Mouse (Mus musculus) right cerebral cortex, adult 2 months (tissue): ENCODE measurements at regions not wholly inside any gene's neighbourhood (a gene's known extent, or its start where the extent isn't known, plus 50 kb on each side); places are given as distances from the start of the nearest gene placed in this dataset.

Experiments
- DNase-seq, 2 experiments: peaks; one replicate each; pipeline ENCODE4 v3.0.0; 2021 to 2022; ENCODE audit warnings: low spot score in 2 of 2

- no peak for DNase-seq
Observed at GRCm38 (mm10) chr2:170675731-170676130, 55.9 kb upstream of the Dok5 start.

GRCm38 (mm10) chr2:170673683-170674082 lies 57.9 kb upstream of the Dok5 start:
- DNase-seq: no peak

DNA sequence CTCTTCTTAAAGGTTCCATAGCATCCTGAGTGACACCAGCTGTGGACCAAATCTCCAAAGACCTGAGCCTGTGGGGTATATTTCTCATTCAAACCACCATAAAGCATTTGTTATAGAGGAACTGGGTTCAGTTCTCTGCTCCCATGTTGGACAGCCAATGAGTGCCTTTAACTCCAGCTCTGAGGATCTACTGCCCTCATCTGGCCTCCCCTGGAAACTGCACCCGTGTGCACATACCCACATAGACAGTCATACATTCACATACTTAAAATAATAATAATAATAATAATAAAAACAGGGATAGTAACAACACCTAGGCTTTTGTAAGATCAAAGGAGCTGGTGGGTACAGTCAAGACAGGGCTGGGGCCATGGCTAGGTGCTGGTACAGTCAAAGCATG lies 58.8 kb upstream of the Dok5 start:
- DNase-seq: no peak

DNA sequence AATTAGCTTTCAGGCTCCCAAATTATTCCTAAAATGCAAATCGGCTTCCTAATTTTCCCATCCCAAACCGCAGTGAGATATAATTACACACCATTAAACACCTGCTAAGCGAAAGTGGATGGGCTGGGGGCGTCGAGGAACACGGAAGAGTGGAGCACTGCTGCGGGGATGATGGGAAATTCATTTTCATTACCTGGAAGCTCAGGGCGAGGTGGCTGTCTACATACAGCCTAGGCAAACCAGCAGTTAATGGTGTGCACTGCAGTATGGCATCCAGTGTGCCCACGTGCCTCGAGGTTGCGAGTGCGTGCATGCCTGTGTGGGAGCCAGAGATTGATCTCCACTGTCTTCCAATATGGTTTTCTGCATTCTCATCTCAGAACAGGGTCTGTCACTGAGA lies 62.6 kb upstream of the Dok5 start:
- DNase-seq: no peak

DNA sequence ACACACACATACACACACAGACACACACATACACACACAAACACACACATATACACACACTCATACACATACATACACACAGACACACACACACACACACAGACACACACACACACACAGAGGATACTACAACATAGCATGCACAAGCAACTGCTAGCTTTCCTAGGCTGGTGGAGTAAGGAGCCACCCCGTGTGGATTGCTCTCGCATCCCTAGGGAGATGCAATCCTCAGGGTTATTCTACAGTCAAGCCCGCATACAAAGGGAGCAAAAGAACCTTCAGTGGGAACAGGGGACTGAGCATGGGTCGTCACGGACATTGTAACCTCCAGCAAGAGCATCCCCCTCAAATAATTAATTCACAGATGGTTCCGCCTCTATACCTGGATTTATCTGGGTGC lies 63.1 kb upstream of the Dok5 start:
- no peak for DNase-seq

DNA sequence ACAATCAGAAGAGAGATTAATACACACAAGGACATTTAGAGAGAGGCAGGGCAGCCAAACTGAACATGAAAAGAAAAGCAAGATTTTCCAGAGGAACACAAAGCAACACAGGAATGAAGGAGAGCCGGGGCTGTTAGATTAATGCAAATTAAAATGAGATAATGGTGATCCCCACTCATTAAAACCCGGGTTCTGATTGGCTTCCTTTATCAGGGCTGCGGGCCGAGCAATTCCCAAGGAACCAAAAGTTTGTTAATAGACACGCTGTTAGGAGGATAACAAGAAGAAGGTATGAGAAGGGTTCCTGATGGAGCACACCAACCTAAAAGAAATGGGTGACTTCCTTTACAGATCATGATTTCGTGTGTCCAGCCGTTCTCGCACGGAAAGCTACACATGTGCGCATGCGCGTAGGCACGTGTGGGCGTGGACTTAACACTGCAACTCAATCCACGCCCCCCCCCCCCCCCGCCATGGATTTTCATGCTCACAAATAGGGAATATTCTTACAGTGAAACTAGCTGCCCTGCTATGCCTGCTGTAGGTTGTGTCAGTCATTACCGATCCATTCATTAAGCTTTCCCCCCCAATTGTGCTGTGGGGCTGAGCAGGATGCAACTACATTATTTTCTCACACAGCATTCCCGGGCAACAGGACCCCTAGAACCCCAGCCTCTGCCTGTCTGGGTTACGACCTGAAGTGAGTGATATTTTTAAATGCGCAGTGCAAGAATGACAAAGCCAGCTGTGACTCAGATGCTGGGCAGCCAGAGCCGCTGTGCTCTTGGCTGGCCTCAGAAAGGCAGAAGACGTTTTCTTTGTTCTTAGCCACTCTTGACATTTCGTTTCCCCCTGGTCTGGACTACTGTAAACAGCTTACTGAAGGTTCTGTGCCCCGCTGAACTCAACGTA lies 60.5 kb upstream of the 4930470P17Rik start:
- peak; percentile 67 to 75 for DNase-seq

DNA sequence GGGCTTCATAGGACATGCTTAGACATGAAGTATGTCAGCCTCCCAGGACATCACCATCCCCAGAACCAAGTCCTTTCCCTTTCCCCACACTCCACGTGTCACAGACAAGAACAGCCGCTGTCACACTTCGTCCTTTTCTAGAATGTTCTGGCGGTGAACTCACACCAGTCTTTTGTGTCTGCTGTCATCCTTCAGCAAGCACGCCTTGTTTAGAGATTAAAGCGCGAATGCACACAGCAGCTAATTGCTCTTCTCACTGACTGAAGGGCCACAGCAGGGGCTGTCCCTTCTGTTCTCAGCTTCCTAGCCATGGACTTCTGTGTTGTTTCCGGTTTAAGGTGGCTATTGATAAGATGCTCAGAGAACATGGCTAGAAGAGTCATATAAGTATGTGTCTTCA lies 57.5 kb upstream of the 4930470P17Rik start:
- DNase-seq: no peak

DNA sequence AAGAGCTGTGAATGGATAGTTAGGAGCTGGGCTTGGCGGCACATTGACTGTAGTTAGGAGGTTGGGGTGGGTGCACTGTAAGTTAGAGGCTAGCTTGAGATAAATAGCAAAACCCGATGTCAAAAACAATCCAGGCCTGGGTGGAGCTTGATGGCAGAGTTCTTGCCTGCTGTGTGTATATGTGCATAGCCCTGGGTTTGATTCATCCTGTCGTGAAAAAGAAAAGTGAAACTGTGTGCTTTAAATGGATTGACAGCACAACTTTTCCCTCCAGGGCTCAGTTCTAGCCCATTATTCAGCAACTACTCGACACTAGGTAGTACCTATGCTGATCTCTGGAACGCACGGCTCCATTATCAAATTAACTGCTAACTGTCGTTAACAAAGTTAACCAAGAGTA lies 56.7 kb upstream of the 4930470P17Rik start:
- no peak for DNase-seq

DNA sequence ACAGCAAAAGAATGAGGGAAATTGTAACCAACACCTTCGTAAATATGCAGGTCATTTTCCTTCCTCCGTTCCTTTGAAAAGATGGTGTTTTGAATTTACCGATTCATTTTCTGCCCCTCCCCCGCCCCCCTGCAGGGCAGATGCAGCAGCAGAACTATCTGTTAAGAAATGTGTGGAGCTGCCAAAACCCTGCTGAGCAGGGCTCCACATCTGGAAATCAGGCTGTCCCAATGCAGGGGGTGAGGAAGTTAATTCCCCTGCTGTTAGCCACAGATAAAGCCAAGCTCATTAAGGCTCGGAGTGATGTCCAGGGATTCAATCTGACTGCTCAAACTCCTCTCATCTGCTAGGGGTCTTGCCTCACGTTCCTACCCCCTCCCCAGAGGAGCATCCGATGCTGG lies 56.0 kb upstream of the 4930470P17Rik start:
- no peak for DNase-seq

DNA sequence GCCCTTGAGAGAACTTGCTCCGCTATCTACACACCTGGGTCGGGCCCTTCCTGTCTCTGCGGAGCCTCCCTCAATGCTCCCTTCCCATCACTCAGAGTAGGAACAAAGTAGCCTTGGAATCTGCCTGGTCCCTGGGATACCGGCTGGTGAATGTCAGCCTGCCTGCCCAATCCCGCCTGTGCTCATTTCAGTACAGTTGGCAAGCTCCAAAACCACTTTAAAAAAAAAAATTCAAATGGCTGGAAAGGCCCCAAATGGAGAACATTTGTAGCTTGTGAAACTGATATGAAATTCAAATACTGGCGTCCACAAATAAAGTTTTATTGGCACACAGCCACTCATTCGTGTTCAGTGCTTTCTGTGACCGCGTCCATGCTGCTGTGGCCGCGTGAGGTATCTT lies 50.3 kb upstream of the 4930470P17Rik start:
- no peak for DNase-seq
